Mouse (Mus musculus): ENCODE data around the gene Psmd14. TPM values are rescaled to one million over a fixed set of nuclear protein-coding genes. Genes with fewer than 3 reads are reported as not detected.

The Psmd14 gene
- polyA plus RNA-seq, 1 experiment: 16.8 TPM

- TF ChIP-seq CTCF (IDR thresholded peaks at IDR 0.05; ENCODE audit: control insufficient read depth, insufficient read depth, insufficient replicate concordance, low read depth, low read length): no peak
- no peak for TF ChIP-seq POLR2A (IDR thresholded peaks at IDR 0.05; ENCODE audit: control insufficient read depth, low read depth, low read length)
- Histone ChIP-seq H3K27me3 (ENCODE audit: control insufficient read depth, insufficient read depth, low read length) (peaks cover 2% of the 10 kb centered on the region), H3K4me3 (ENCODE audit: control insufficient read depth, low read depth, low read length) (peak overlapping the region; percentile 4; the same call in 1 of the 2 replicates), H3K4me1 (ENCODE audit: control insufficient read depth, insufficient read depth, low read length) (peaks cover 16% of the 10 kb centered on the region), H3K36me3 (ENCODE audit: control insufficient read depth, insufficient read depth, low read length) (no peaks in the 10 kb centered on the region), H3K27ac (ENCODE audit: control insufficient read depth, insufficient read depth, low read depth, low read length) (no peak overlapping the region)
These were observed 95.7 kb downstream of the Psmd14 start for GRCm38 (mm10) chr2:61807151-61807550.

DNA sequence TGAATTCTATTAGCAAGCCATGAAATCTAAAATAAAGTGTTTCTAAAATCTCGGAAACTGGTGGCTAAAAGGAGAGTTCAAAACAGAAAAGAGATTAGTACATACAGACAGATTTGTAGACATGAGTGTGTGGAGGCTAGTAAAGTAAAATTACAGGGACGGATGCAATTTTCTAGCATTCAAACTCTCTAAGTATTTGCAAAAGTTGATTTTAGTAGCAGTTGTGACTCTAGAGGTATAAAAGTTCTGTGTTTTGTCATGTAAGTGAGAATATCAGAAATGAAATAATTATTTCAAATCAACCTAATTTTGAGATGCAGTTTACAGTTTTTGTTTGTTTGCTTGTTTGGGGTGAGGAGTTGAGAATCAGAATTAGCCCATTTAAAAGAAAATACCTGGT lies 96.3 kb downstream of the Psmd14 start:
- Histone ChIP-seq H3K36me3 (ENCODE audit: control insufficient read depth, insufficient read depth, low read length) (no peaks in the 10 kb centered on the region), H3K27ac (ENCODE audit: control insufficient read depth, insufficient read depth, low read depth, low read length) (no peak overlapping the region), H3K4me3 (ENCODE audit: control insufficient read depth, low read depth, low read length) (no peak overlapping the region), H3K27me3 (ENCODE audit: control insufficient read depth, insufficient read depth, low read length) (peaks cover 2% of the 10 kb centered on the region), H3K4me1 (ENCODE audit: control insufficient read depth, insufficient read depth, low read length) (peaks cover 14% of the 10 kb centered on the region)
- no peak for TF ChIP-seq CTCF (IDR thresholded peaks at IDR 0.05; ENCODE audit: control insufficient read depth, insufficient read depth, insufficient replicate concordance, low read depth, low read length)
- TF ChIP-seq POLR2A (IDR thresholded peaks at IDR 0.05; ENCODE audit: control insufficient read depth, low read depth, low read length): no peak

DNA sequence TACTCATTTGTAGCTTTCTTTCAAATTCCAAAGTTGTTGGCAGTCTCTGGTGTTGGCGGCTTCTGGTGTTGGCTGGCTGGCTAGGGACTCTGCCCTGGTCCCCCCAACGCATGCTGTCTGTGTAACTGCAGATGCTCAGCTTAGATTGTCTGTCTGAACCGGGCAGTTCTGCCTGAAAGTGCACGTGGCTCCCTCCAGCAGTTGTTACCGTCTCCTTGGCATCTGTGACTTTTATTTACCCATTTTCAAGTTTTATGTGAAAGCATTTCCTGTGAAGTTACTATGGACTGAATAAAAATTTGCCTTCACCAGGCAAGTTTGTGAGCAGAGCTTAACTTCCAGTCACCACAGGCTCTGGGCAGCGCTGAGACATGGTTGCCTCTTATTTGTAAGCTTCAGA lies 97.3 kb downstream of the Psmd14 start:
- Histone ChIP-seq H3K27me3 (ENCODE audit: control insufficient read depth, insufficient read depth, low read length) (no peaks in the 10 kb centered on the region; the same call in 1 of the 2 replicates), H3K27ac (ENCODE audit: control insufficient read depth, insufficient read depth, low read depth, low read length) (no peak overlapping the region), H3K4me1 (ENCODE audit: control insufficient read depth, insufficient read depth, low read length) (peaks cover 10% of the 10 kb centered on the region), H3K4me3 (ENCODE audit: control insufficient read depth, low read depth, low read length) (no peak overlapping the region), H3K36me3 (ENCODE audit: control insufficient read depth, insufficient read depth, low read length) (no peaks in the 10 kb centered on the region)
- TF ChIP-seq POLR2A (IDR thresholded peaks at IDR 0.05; ENCODE audit: control insufficient read depth, low read depth, low read length) (no peak), CTCF (IDR thresholded peaks at IDR 0.05; ENCODE audit: control insufficient read depth, insufficient read depth, insufficient replicate concordance, low read depth, low read length) (no peak)

DNA sequence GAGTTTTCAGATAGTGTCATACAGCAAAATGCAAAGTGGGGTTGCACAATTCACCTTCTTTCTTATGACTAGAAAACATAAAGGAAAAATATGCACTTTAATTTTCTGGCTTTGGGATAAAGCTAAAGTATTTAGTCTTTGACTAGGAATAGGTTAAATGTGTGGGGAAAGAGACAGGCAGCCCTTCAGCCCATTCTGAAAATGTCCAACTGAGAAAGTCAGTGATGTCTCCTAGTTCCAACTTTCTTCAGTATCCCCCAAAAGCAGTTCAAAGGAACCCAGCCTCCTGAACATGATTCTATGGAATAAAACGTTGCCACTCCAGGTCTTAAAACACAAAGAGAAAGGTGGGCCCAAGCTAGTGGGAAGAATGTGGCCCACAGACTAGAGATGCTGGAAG lies 97.9 kb downstream of the Psmd14 start:
- no peak for TF ChIP-seq CTCF (IDR thresholded peaks at IDR 0.05; ENCODE audit: control insufficient read depth, insufficient read depth, insufficient replicate concordance, low read depth, low read length)
- no peak for TF ChIP-seq POLR2A (IDR thresholded peaks at IDR 0.05; ENCODE audit: control insufficient read depth, low read depth, low read length)
- Histone ChIP-seq H3K4me3 (ENCODE audit: control insufficient read depth, low read depth, low read length) (no peak overlapping the region), H3K4me1 (ENCODE audit: control insufficient read depth, insufficient read depth, low read length) (peaks cover 9% of the 10 kb centered on the region), H3K27ac (ENCODE audit: control insufficient read depth, insufficient read depth, low read depth, low read length) (no peak overlapping the region), H3K36me3 (ENCODE audit: control insufficient read depth, insufficient read depth, low read length) (no peaks in the 10 kb centered on the region), H3K27me3 (ENCODE audit: control insufficient read depth, insufficient read depth, low read length) (no peaks in the 10 kb centered on the region; the same call in 1 of the 2 replicates)

- Histone ChIP-seq H3K4me1 (ENCODE audit: control insufficient read depth, insufficient read depth, low read length) (peaks cover 15% of the 10 kb centered on the region), H3K4me3 (ENCODE audit: control insufficient read depth, low read depth, low read length) (no peak overlapping the region), H3K27me3 (ENCODE audit: control insufficient read depth, insufficient read depth, low read length) (no peaks in the 10 kb centered on the region), H3K27ac (ENCODE audit: control insufficient read depth, insufficient read depth, low read depth, low read length) (no peak overlapping the region), H3K36me3 (ENCODE audit: control insufficient read depth, insufficient read depth, low read length) (no peaks in the 10 kb centered on the region)
- no peak for TF ChIP-seq POLR2A (IDR thresholded peaks at IDR 0.05; ENCODE audit: control insufficient read depth, low read depth, low read length)
- TF ChIP-seq CTCF (IDR thresholded peaks at IDR 0.05; ENCODE audit: control insufficient read depth, insufficient read depth, insufficient replicate concordance, low read depth, low read length): no peak
These were observed 99.3 kb downstream of the Psmd14 start for GRCm38 (mm10) chr2:61810751-61811150.

- Histone ChIP-seq H3K4me1 (ENCODE audit: control insufficient read depth, insufficient read depth, low read length) (peaks cover 19% of the 10 kb centered on the region), H3K36me3 (ENCODE audit: control insufficient read depth, insufficient read depth, low read length) (no peaks in the 10 kb centered on the region), H3K4me3 (ENCODE audit: control insufficient read depth, low read depth, low read length) (peak overlapping the region; percentile 95), H3K27me3 (ENCODE audit: control insufficient read depth, insufficient read depth, low read length) (no peaks in the 10 kb centered on the region), H3K27ac (ENCODE audit: control insufficient read depth, insufficient read depth, low read depth, low read length) (peak overlapping the region; percentile 61)
- no peak for TF ChIP-seq POLR2A (IDR thresholded peaks at IDR 0.05; ENCODE audit: control insufficient read depth, low read depth, low read length)
- no peak for TF ChIP-seq CTCF (IDR thresholded peaks at IDR 0.05; ENCODE audit: control insufficient read depth, insufficient read depth, insufficient replicate concordance, low read depth, low read length)
These were observed 99.6 kb downstream of the Psmd14 start for GRCm38 (mm10) chr2:61811163-61811506.

GRCm38 (mm10) chr2:61811507-61812421 lies 100.3 kb downstream of the Psmd14 start:
- TF ChIP-seq CTCF (IDR thresholded peaks at IDR 0.05; ENCODE audit: control insufficient read depth, insufficient read depth, insufficient replicate concordance, low read depth, low read length) (no peak), POLR2A (IDR thresholded peaks at IDR 0.05; ENCODE audit: control insufficient read depth, low read depth, low read length) (peak; percentile 6; the same call in 1 of the 2 replicates)
- Histone ChIP-seq H3K36me3 (ENCODE audit: control insufficient read depth, insufficient read depth, low read length) (no peaks in the 10 kb centered on the region), H3K4me3 (ENCODE audit: control insufficient read depth, low read depth, low read length) (peak overlapping the region; percentile 95), H3K4me1 (ENCODE audit: control insufficient read depth, insufficient read depth, low read length) (peaks cover 19% of the 10 kb centered on the region), H3K27me3 (ENCODE audit: control insufficient read depth, insufficient read depth, low read length) (no peaks in the 10 kb centered on the region), H3K27ac (ENCODE audit: control insufficient read depth, insufficient read depth, low read depth, low read length) (peak overlapping the region; percentile 61)
